11 mouse cellular contexts compared by ENCODE assay signal in the genomic region with DNA sequence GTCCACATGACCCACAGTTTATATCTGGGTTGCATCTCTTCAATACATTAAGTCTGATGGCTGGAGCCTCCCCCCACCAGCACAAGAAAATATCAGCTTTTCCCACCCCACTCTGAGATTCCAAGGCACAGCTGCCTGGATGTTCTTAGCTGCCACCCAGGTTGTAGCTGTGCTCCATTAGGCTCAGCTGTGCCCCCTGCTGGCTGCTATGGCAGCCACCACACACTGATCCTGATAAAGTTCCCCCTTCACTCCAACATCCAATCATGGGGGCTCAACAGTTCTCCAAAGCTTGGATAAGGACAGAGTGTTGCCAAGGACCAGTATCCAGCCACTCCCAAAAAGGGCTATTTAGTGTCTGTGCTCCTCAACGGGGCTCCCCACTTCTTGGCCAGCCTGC. TPM values are rescaled to one million over a fixed set of nuclear protein-coding genes. Genes with fewer than 3 reads are reported as not detected.
DNase-seq lines count a peak whose midpoint lies in the region; ATAC-seq and TF ChIP-seq lines count a peak whose summit lies in the region.
"Had no signal": no experiment of that assay in that cellular context is flagged by ENCODE, and none has a peak within 500 bp of the region (broad histone marks: within the 10 kb centered on the region; RNA-seq: fewer than 3 reads in every experiment).

No protein-coding gene starts in this region.

- H3K9ac ChIP-seq in neural tube, embryonic 15.5 days (replicated peaks), result no peak overlapping the region
- H3K9ac ChIP-seq: embryonic facial prominence, embryonic 12.5 days; limb, embryonic 13.5 days; stomach, embryonic 15.5 days had no signal

- H3K27me3 ChIP-seq in neural tube, embryonic 15.5 days (replicated peaks), result no peaks in the 10 kb centered on the region
- H3K27me3 ChIP-seq: embryonic facial prominence, embryonic 12.5 days; limb, embryonic 13.5 days; stomach, embryonic 15.5 days had no signal

- no peak overlapping the region for H3K27ac ChIP-seq in gastrocnemius, adult 2 months
- no peak overlapping the region for H3K27ac ChIP-seq in neural tube, embryonic 15.5 days (replicated peaks)
- H3K27ac ChIP-seq in olfactory bulb, adult 2 months (ENCODE audit: insufficient read depth, low read depth, low read length), result no peak overlapping the region
- H3K27ac ChIP-seq: embryonic facial prominence, embryonic 12.5 days; limb, embryonic 13.5 days; stomach, embryonic 15.5 days had no signal

- no peaks in the 10 kb centered on the region for H3K9me3 ChIP-seq in neural tube, embryonic 15.5 days (replicated peaks)
- H3K9me3 ChIP-seq: embryonic facial prominence, embryonic 12.5 days; limb, embryonic 13.5 days; stomach, embryonic 15.5 days had no signal

- 0 out of 2 replicates have a peak, but pooled peaks cover 2% of the 10 kb centered on the region for H3K36me3 ChIP-seq in neural tube, embryonic 15.5 days
- H3K36me3 ChIP-seq: embryonic facial prominence, embryonic 12.5 days; limb, embryonic 13.5 days; stomach, embryonic 15.5 days had no signal

- peak; percentile 26 for DNase-seq in gastrocnemius, adult 2 months
- DNase-seq in gastrocnemius, postnatal 36 days, result no peak
- DNase-seq in neural tube, embryonic 10.5 days (ENCODE audit: extremely low spot score, low spot score), result peak; percentile 29
- DNase-seq in adrenal gland, postnatal 25 days, result peak; percentile 51
- DNase-seq in forelimb bud, embryonic 11.5 days (ENCODE audit: low read depth, low spot score), result peak; percentile 38
- DNase-seq in left cerebral cortex, adult 8-10 months (ENCODE audit: low spot score in 2 of 2), result no peak

- H3K4me3 ChIP-seq in gastrocnemius, adult 2 months, result no peak overlapping the region
- no peak overlapping the region for H3K4me3 ChIP-seq in neural tube, embryonic 15.5 days (replicated peaks)
- H3K4me3 ChIP-seq in olfactory bulb, adult 2 months (ENCODE audit: insufficient read depth, low read depth, low read length), result no peak overlapping the region
- H3K4me3 ChIP-seq: embryonic facial prominence, embryonic 12.5 days; limb, embryonic 13.5 days; stomach, embryonic 15.5 days had no signal

- H3K4me2 ChIP-seq in neural tube, embryonic 15.5 days, result no peak overlapping the region
- H3K4me2 ChIP-seq: embryonic facial prominence, embryonic 12.5 days; limb, embryonic 13.5 days; stomach, embryonic 15.5 days had no signal

- 59% methylated on average over 1 of the region's 1 CpGs for WGBS in neural tube, embryonic 15.5 days
- WGBS in olfactory bulb, adult 2 months, result 59% methylated on average over 1 of the region's 1 CpGs

- no peak for ATAC-seq in neural tube, embryonic 15.5 days (ENCODE audit: low FRiP score)

- intact Hi-C loops in gastrocnemius, adult 2 months (cut with DNase I), result loop anchor here (2.0 kb wide), 1 partner anchor 106 kb away; no protein-coding TSS in a partner anchor
- intact Hi-C loops in gastrocnemius, postnatal 36 days (cut with DNase I), result loop anchor here (5.0 kb wide), 1 partner anchor 106 kb away; no protein-coding TSS in a partner anchor

- no peak for TF ChIP-seq POLR2A in olfactory bulb, adult 2 months (IDR thresholded peaks at IDR 0.05; ENCODE audit: insufficient read depth, low read depth, low read length)

- peak; percentile 59 for TF ChIP-seq CTCF in gastrocnemius, adult 2 months (IDR thresholded peaks at IDR 0.05)
- TF ChIP-seq CTCF in olfactory bulb, adult 2 months (IDR thresholded peaks at IDR 0.05; ENCODE audit: insufficient read depth, low read depth, low read length), result 0 out of 2 replicates have a peak, but pooled peaks have one; percentile 23

- no peaks in the 10 kb centered on the region for H3K4me1 ChIP-seq in neural tube, embryonic 15.5 days
- H3K4me1 ChIP-seq in olfactory bulb, adult 2 months (ENCODE audit: control insufficient read depth, insufficient read depth, low read length), result peaks cover 10% of the 10 kb centered on the region; the same call in 1 of the 2 replicates
- H3K4me1 ChIP-seq: embryonic facial prominence, embryonic 12.5 days; limb, embryonic 13.5 days; stomach, embryonic 15.5 days had no signal

RNA-seq across cellular contexts. Expression of a gene that starts 48.3 kb away (rescaled TPM):
- total RNA-seq in gastrocnemius, adult 2 months (2021), result 1 to 10 TPM; 1.3 to 4.2 TPM
- 1 to 10 TPM; 1.5 to 2.9 TPM for total RNA-seq in gastrocnemius, postnatal 36 days (2021)
- polyA plus RNA-seq in neural tube, embryonic 15.5 days (2015; fragmentation: Nextera tagmentation; extraction: Ambion mirVana), result 49.5 and 57.3 TPM in 2 replicates
- total RNA-seq in adrenal gland, postnatal 25 days (2021), result 0.97 and 1.0 TPM in 2 replicates
- not detected in 2 replicates for polyA plus RNA-seq in olfactory bulb, adult 2 months (2012; ENCODE audit: insufficient read depth, insufficient read length, low replicate concordance, missing spikeins)
- total RNA-seq in left cerebral cortex, adult 8-10 months (2022), result 100 to 1,000 TPM in 1 of 4 experiments, 10 to 100 TPM in 3; 98.1 to 102 (median 98.6) TPM

Comparison
In these comparisons a context has a peak if more than half of its experiments do, and no peak if none do; other contexts are left out.
1. DNase-seq: peak in gastrocnemius, adult 2 months (single experiment), neural tube, embryonic 10.5 days (single experiment), adrenal gland, postnatal 25 days (single experiment) and forelimb bud, embryonic 11.5 days (single experiment); none in gastrocnemius, postnatal 36 days (0 of 2) and left cerebral cortex, adult 8-10 months (0 of 2).
2. RNA of a gene that starts 48.3 kb away (total RNA-seq): 98.1 to 102 TPM in left cerebral cortex, adult 8-10 months; 1.3 to 4.2 TPM in gastrocnemius, adult 2 months, 1.5 to 2.9 TPM in gastrocnemius, postnatal 36 days and 0.97 to 1.0 TPM in adrenal gland, postnatal 25 days; every median in the first group is over 10 times any median in the second.